In genomic region chr1:33578593-33578992, GRCm38 (mm10) we compare ENCODE assay signal across 12 mouse cellular contexts.
DNase-seq lines count a peak whose midpoint lies in the region; ATAC-seq and TF ChIP-seq lines count a peak whose summit lies in the region.
"Had no signal": no experiment of that assay in that cellular context is flagged by ENCODE, and none has a peak within 500 bp of the region (broad histone marks: within the 10 kb centered on the region; RNA-seq: fewer than 3 reads in every experiment).

No protein-coding gene starts in this region.

- no peaks in the 10 kb centered on the region for H3K27me3 ChIP-seq in MEL (ENCODE audit: control insufficient read depth in 1 of 2, insufficient read depth in 2 of 2, low read length in 2 of 2)
- H3K27me3 ChIP-seq in liver, postnatal 0 days (ENCODE audit: insufficient read depth, low read length), result no peaks in the 10 kb centered on the region

- TF ChIP-seq POLR2A in MEL (IDR thresholded peaks at IDR 0.05; ENCODE audit: control insufficient read depth in 1 of 2, insufficient read depth in 1 of 2, low read depth in 1 of 2, low read length in 2 of 2, poor library complexity in 1 of 2), result no peak

- 44% methylated on average over 6 of the region's 6 CpGs for WGBS in liver, postnatal 0 days (ENCODE audit: insufficient replicate concordance)

- H3K9me3 ChIP-seq in MEL (replicated peaks; ENCODE audit: insufficient read depth, low read length), result no peaks in the 10 kb centered on the region
- no peaks in the 10 kb centered on the region for H3K9me3 ChIP-seq in liver, postnatal 0 days (ENCODE audit: low read length)
- H3K9me3 ChIP-seq: limb, embryonic 10.5 days had no signal

- no peak overlapping the region; a peak in 1 of 4 replicates for H3K4me3 ChIP-seq in MEL (ENCODE audit: control insufficient read depth in 1 of 2, insufficient read depth in 1 of 2, low read depth in 2 of 2, low read length in 2 of 2)
- H3K4me3 ChIP-seq in liver, postnatal 0 days (ENCODE audit: low read depth, low read length), result no peak overlapping the region
- H3K4me3 ChIP-seq: limb, embryonic 10.5 days had no signal

- DNase-seq in MEL (ENCODE audit: low read depth, low spot score), result peak; percentile 48
- DNase-seq in liver, postnatal 0 days, result peak; percentile 32
- peak; percentile 84 for DNase-seq in thymus, postnatal 0 days (ENCODE audit: low spot score)
- no peak for DNase-seq in right cerebral cortex, adult 18-20 months
- DNase-seq in left cerebral cortex, adult 18-20 months (ENCODE audit: low spot score in 2 of 2), result no peak
- DNase-seq in kidney, adult 8-10 months, result no peak
- DNase-seq: cerebellum, postnatal 36 days; heart, postnatal 4 days; kidney, adult 2 months; lung, postnatal 10 days had no signal

- no peak overlapping the region for H3K9ac ChIP-seq in MEL (ENCODE audit: control insufficient read depth, low read depth, low read length, poor library complexity, severe bottlenecking)
- H3K9ac ChIP-seq in liver, postnatal 0 days (replicated peaks), result no peak overlapping the region

- peak in 1 of 2 experiments; percentile 53; a peak in 1 of 4 replicates for TF ChIP-seq EP300 in MEL (IDR thresholded peaks at IDR 0.05; ENCODE audit: low read depth in 1 of 2, low read length in 2 of 2)
- peak; percentile 79 for TF ChIP-seq EP300 in liver, postnatal 0 days (IDR thresholded peaks at IDR 0.05; ENCODE audit: low read depth)

- H3K36me3 ChIP-seq in MEL (ENCODE audit: control insufficient read depth in 1 of 2, insufficient read depth in 2 of 2, low read length in 2 of 2), result peaks cover 0 to 17% of the 10 kb centered on the region in 2 experiments; a peak in 2 of 4 replicates
- no peaks in the 10 kb centered on the region for H3K36me3 ChIP-seq in liver, postnatal 0 days (replicated peaks; ENCODE audit: insufficient read depth, low read length)

- peaks cover 15 to 16% of the 10 kb centered on the region in 2 experiments for H3K4me1 ChIP-seq in MEL (ENCODE audit: control insufficient read depth in 1 of 2, insufficient read depth in 2 of 2, low read length in 2 of 2)
- H3K4me1 ChIP-seq in liver, postnatal 0 days (ENCODE audit: insufficient read depth), result peaks cover 10% of the 10 kb centered on the region
- H3K4me1 ChIP-seq: limb, embryonic 10.5 days had no signal

- peak; percentile 82 for ATAC-seq in CD4-positive, CD25-positive, alpha-beta regulatory T cell, adult 4 months
- ATAC-seq in liver, postnatal 0 days, result peak; percentile 64

- TF ChIP-seq CTCF in MEL (IDR thresholded peaks at IDR 0.05 in 2 of 3, conservative IDR thresholded peaks at IDR 0.05 in 1 of 3; ENCODE audit: control insufficient read depth in 1 of 3, insufficient read depth in 1 of 3, low read depth in 2 of 3, low read length in 3 of 3, poor library complexity in 1 of 3, severe bottlenecking in 1 of 3), result no peak
- TF ChIP-seq CTCF in liver, postnatal 0 days (IDR thresholded peaks at IDR 0.05; ENCODE audit: low read depth), result no peak

- no peak overlapping the region for H3K4me2 ChIP-seq in liver, postnatal 0 days (ENCODE audit: low read depth, low read length)

- TF ChIP-seq RAD21 in MEL (IDR thresholded peaks at IDR 0.05; ENCODE audit: low read depth, low read length), result no peak

- H3K27ac ChIP-seq in MEL (ENCODE audit: control insufficient read depth, low read depth, low read length), result peak overlapping the region; percentile 10; the same call in 1 of the 2 replicates
- peak overlapping the region; percentile 79 for H3K27ac ChIP-seq in liver, postnatal 0 days (ENCODE audit: low read depth)
- H3K27ac ChIP-seq: limb, embryonic 10.5 days had no signal

- no peaks in the 10 kb centered on the region; the same call in 1 of the 2 replicates for H3K79me2 ChIP-seq in MEL (ENCODE audit: control insufficient read depth, insufficient read depth, low read length, poor library complexity)

TF ChIP-seq in MEL, 35 proteins besides CTCF, POLR2A, EP300 and RAD21:
- TF ChIP-seq SMC3 (IDR thresholded peaks at IDR 0.05; ENCODE audit: low read depth, low read length) (no peak), NELFE (IDR thresholded peaks at IDR 0.05; ENCODE audit: low read depth, low read length) (no peak), ZC3H11A (IDR thresholded peaks at IDR 0.05; ENCODE audit: low read depth, low read length) (no peak), TCF12 (IDR thresholded peaks at IDR 0.05; ENCODE audit: low read depth, low read length) (peak; percentile 48; the same call in 1 of the 2 replicates), ZMIZ1 (IDR thresholded peaks at IDR 0.05; ENCODE audit: low read depth, low read length) (no peak), TBP (IDR thresholded peaks at IDR 0.05; ENCODE audit: low read depth, low read length) (no peak), TAL1 (IDR thresholded peaks at IDR 0.05; ENCODE audit: low read length) (no peak), CHD1 (IDR thresholded peaks at IDR 0.05; ENCODE audit: low read depth, low read length) (no peak), MEF2A (IDR thresholded peaks at IDR 0.05; ENCODE audit: extremely low read depth, insufficient replicate concordance, low read depth, low read length, poor library complexity, severe bottlenecking) (no peak), MYC (IDR thresholded peaks at IDR 0.05; ENCODE audit: low read depth, low read length) (no peak), MYB (IDR thresholded peaks at IDR 0.05; ENCODE audit: low read depth, low read length) (no peak), RCOR1 (IDR thresholded peaks at IDR 0.05; ENCODE audit: low read depth, low read length) (no peak), SIN3A (IDR thresholded peaks at IDR 0.05; ENCODE audit: low read length) (peak; percentile 45; the same call in 1 of the 2 replicates), ETS1 (IDR thresholded peaks at IDR 0.05; ENCODE audit: low read depth, low read length) (peak; percentile 53; the same call in 1 of the 2 replicates), E2F4 (IDR thresholded peaks at IDR 0.05; ENCODE audit: borderline replicate concordance, low read depth, low read length) (no peak), MXI1 (IDR thresholded peaks at IDR 0.05; ENCODE audit: low read depth, low read length) (no peak)

Comparison
In these comparisons a context has a peak if more than half of its experiments do, and no peak if none do; other contexts are left out.
1. DNase-seq: peak in MEL (single experiment), liver, postnatal 0 days (single experiment) and thymus, postnatal 0 days (single experiment); none in right cerebral cortex, adult 18-20 months (single experiment), left cerebral cortex, adult 18-20 months (0 of 2) and kidney, adult 8-10 months (0 of 2).